Mouse (Mus musculus) lung, postnatal 0 days (tissue): Measurements from ENCODE around the gene Dolk.

Source experiments
- CTCF ChIP-seq: IDR thresholded peaks from 2 replicates; pipeline ENCODE4 v1.5.1; 2016; ENCODE audit warnings: antibody characterized with exemption, mild to moderate bottlenecking
- EP300 ChIP-seq: IDR thresholded peaks from 2 replicates; pipeline ENCODE4 v1.6.1; 2016; ENCODE audit warnings: antibody characterized with exemption, mild to moderate bottlenecking, control low read depth

GRCm38 (mm10) chr2:30249182-30249581, 37.0 kb downstream of the Dolk start:
- TF ChIP-seq CTCF (no peak), EP300 (no peak)
